In genomic region chr9:54950162-54950561, GRCm38 (mm10) we compare ENCODE assay signal across 12 mouse cellular contexts. TPM values are rescaled to one million over a fixed set of nuclear protein-coding genes. Genes with fewer than 3 reads are reported as not detected.
DNase-seq lines count a peak whose midpoint lies in the region; ATAC-seq and TF ChIP-seq lines count a peak whose summit lies in the region.
"Not testable (repeated sequence)": the region's sequence is repeated elsewhere in the genome, so short reads cannot be mapped to it uniquely, and the experiment has no call there.
"Had no signal": no experiment of that assay in that cellular context is flagged by ENCODE, and none has a peak within 500 bp of the region (broad histone marks: within the 10 kb centered on the region; RNA-seq: fewer than 3 reads in every experiment).

No protein-coding gene starts in this region.

- 49% methylated on average over 8 of the region's 8 CpGs for WGBS in embryonic facial prominence, embryonic 12.5 days
- 49% methylated on average over 8 of the region's 8 CpGs for WGBS in hindbrain, embryonic 14.5 days
- 23% methylated on average over 8 of the region's 8 CpGs for WGBS in liver, postnatal 0 days (ENCODE audit: insufficient replicate concordance)
- 57% methylated on average over 8 of the region's 8 CpGs for WGBS in midbrain, embryonic 16.5 days
- WGBS in stomach, embryonic 16.5 days, result 44% methylated on average over 8 of the region's 8 CpGs

- intact Hi-C loops in gastrocnemius, adult 2 months (cut with DNase I), result loop anchor here (2.0 to 5.0 kb wide), 3 partner anchors 33 to 218 kb away; partner anchors contain the start of genes Hykk, Ireb2 and Wdr61
- intact Hi-C loops in left cerebral cortex, adult 2 months (cut with DNase I), result loop anchor here (2.0 to 5.0 kb wide), 2 partner anchors 33 to 87 kb away; partner anchors contain the start of genes Hykk and Ireb2

- TF ChIP-seq EP300 in liver, postnatal 0 days (IDR thresholded peaks at IDR 0.05; ENCODE audit: low read depth), result not testable (repeated sequence)

- not testable (repeated sequence) for H3K27me3 ChIP-seq in E14TG2a.4 (ENCODE audit: insufficient read depth, low read length); embryonic facial prominence, embryonic 12.5 days; hindbrain, embryonic 14.5 days (ENCODE audit: control insufficient read depth, insufficient read depth, low read length); liver, postnatal 0 days (ENCODE audit: insufficient read depth, low read length); midbrain, embryonic 16.5 days (ENCODE audit: control insufficient read depth, insufficient read depth, low read depth, low read length); stomach, embryonic 16.5 days (ENCODE audit: control insufficient read depth, insufficient read depth, low read length)

- H3K4me3 ChIP-seq in E14TG2a.4 (replicated peaks; ENCODE audit: low read length), result peak overlapping the region; percentile 96
- peak overlapping the region; percentile 86 for H3K4me3 ChIP-seq in embryonic facial prominence, embryonic 12.5 days
- peak overlapping the region; percentile 98 for H3K4me3 ChIP-seq in gastrocnemius, adult 2 months
- peak overlapping the region; percentile 70 for H3K4me3 ChIP-seq in hindbrain, embryonic 14.5 days (replicated peaks; ENCODE audit: low read length)
- peak overlapping the region; percentile 69 for H3K4me3 ChIP-seq in left cerebral cortex, adult 2 months
- peak overlapping the region; percentile 83 for H3K4me3 ChIP-seq in liver, postnatal 0 days (ENCODE audit: low read depth, low read length)
- peak overlapping the region; percentile 99 for H3K4me3 ChIP-seq in midbrain, embryonic 16.5 days (ENCODE audit: low read depth, low read length)
- H3K4me3 ChIP-seq in stomach, embryonic 16.5 days (replicated peaks; ENCODE audit: low read length), result peak overlapping the region; percentile 84

- not testable (repeated sequence) for H3K9ac ChIP-seq in embryonic facial prominence, embryonic 12.5 days; midbrain, embryonic 16.5 days (ENCODE audit: low read depth, low read length)
- peak overlapping the region; percentile 20 for H3K9ac ChIP-seq in hindbrain, embryonic 14.5 days
- 0 out of 2 replicates have a peak overlapping the region, but pooled peaks have one; percentile 5 for H3K9ac ChIP-seq in liver, postnatal 0 days (replicated peaks)
- H3K9ac ChIP-seq in stomach, embryonic 16.5 days (ENCODE audit: low read length), result peak overlapping the region; percentile 69

- H3K4me2 ChIP-seq in embryonic facial prominence, embryonic 12.5 days (replicated peaks), result peak overlapping the region; percentile 60
- H3K4me2 ChIP-seq in hindbrain, embryonic 14.5 days (replicated peaks), result peak overlapping the region; percentile 60
- H3K4me2 ChIP-seq in liver, postnatal 0 days (ENCODE audit: low read depth, low read length), result peak overlapping the region; percentile 78
- peak overlapping the region; percentile 70 for H3K4me2 ChIP-seq in midbrain, embryonic 16.5 days (ENCODE audit: low read length)
- peak overlapping the region; percentile 55 for H3K4me2 ChIP-seq in stomach, embryonic 16.5 days (ENCODE audit: low read depth, low read length)

- H3K9me3 ChIP-seq in E14TG2a.4 (ENCODE audit: low read length); embryonic facial prominence, embryonic 12.5 days; hindbrain, embryonic 14.5 days (ENCODE audit: control insufficient read depth, low read length); liver, postnatal 0 days (ENCODE audit: low read length); midbrain, embryonic 16.5 days (replicated peaks; ENCODE audit: control insufficient read depth, low read length, poor library complexity, severe bottlenecking); stomach, embryonic 16.5 days (replicated peaks; ENCODE audit: control insufficient read depth, low read length): not testable (repeated sequence)

- not testable (repeated sequence) for TF ChIP-seq CTCF in E14TG2a.4 (conservative IDR thresholded peaks at IDR 0.05; ENCODE audit: low read length); gastrocnemius, adult 2 months (IDR thresholded peaks at IDR 0.05); left cerebral cortex, adult 2 months (IDR thresholded peaks at IDR 0.05); liver, postnatal 0 days (IDR thresholded peaks at IDR 0.05; ENCODE audit: low read depth)

- H3K36me3 ChIP-seq in E14TG2a.4 (ENCODE audit: insufficient read depth, low read length), result peaks cover 37% of the 10 kb centered on the region
- peaks cover 24% of the 10 kb centered on the region for H3K36me3 ChIP-seq in embryonic facial prominence, embryonic 12.5 days
- H3K36me3 ChIP-seq in hindbrain, embryonic 14.5 days (replicated peaks; ENCODE audit: control insufficient read depth, insufficient read depth), result peaks cover 28% of the 10 kb centered on the region
- not testable (repeated sequence) for H3K36me3 ChIP-seq in liver, postnatal 0 days (replicated peaks; ENCODE audit: insufficient read depth, low read length); midbrain, embryonic 16.5 days (ENCODE audit: control insufficient read depth, insufficient read depth, low read length); stomach, embryonic 16.5 days (ENCODE audit: control insufficient read depth, insufficient read depth, low read length)

- H3K4me1 ChIP-seq in E14TG2a.4 (replicated peaks; ENCODE audit: low read depth, low read length), result peaks cover 36% of the 10 kb centered on the region
- peaks cover 12% of the 10 kb centered on the region for H3K4me1 ChIP-seq in embryonic facial prominence, embryonic 12.5 days
- H3K4me1 ChIP-seq in hindbrain, embryonic 14.5 days (replicated peaks; ENCODE audit: control insufficient read depth, insufficient read depth, low read length), result peaks cover 14% of the 10 kb centered on the region
- peaks cover 15% of the 10 kb centered on the region for H3K4me1 ChIP-seq in liver, postnatal 0 days (ENCODE audit: insufficient read depth)
- peaks cover 18% of the 10 kb centered on the region for H3K4me1 ChIP-seq in midbrain, embryonic 16.5 days (ENCODE audit: control insufficient read depth, insufficient read depth, low read length)
- not testable (repeated sequence) for H3K4me1 ChIP-seq in stomach, embryonic 16.5 days (ENCODE audit: control insufficient read depth, insufficient read depth, low read length)

- DNase-seq in gastrocnemius, adult 2 months; hindbrain, embryonic 14.5 days (ENCODE audit: low spot score); left cerebral cortex, adult 2 months (ENCODE audit: extremely low spot score in 1 of 2, low spot score in 2 of 2); liver, postnatal 0 days: not testable (repeated sequence)

- H3K27ac ChIP-seq in embryonic facial prominence, embryonic 12.5 days, result peak overlapping the region; percentile 95
- H3K27ac ChIP-seq in gastrocnemius, adult 2 months, result peak overlapping the region; percentile 93
- peak overlapping the region; percentile 93 for H3K27ac ChIP-seq in hindbrain, embryonic 14.5 days
- peak overlapping the region; percentile 94 for H3K27ac ChIP-seq in left cerebral cortex, adult 2 months
- H3K27ac ChIP-seq in liver, postnatal 0 days (ENCODE audit: low read depth), result peak overlapping the region; percentile 50
- H3K27ac ChIP-seq in midbrain, embryonic 16.5 days (ENCODE audit: low read length), result peak overlapping the region; percentile 95
- H3K27ac ChIP-seq in stomach, embryonic 16.5 days (ENCODE audit: low read length), result peak overlapping the region; percentile 56

- not testable (repeated sequence) for ATAC-seq in embryonic facial prominence, embryonic 12.5 days (ENCODE audit: insufficient number of reproducible peaks, insufficient read depth, low FRiP score, low TSS enrichment); hindbrain, embryonic 14.5 days (ENCODE audit: low FRiP score); liver, postnatal 0 days; stomach, embryonic 16.5 days (ENCODE audit: insufficient read depth, low FRiP score)
- peak; percentile 54; the same call in 1 of the 2 replicates for ATAC-seq in midbrain, embryonic 16.5 days

RNA-seq across cellular contexts. Expression of gene Psma4, which starts 0.4 kb away (rescaled TPM):
- polyA plus RNA-seq in embryonic facial prominence, embryonic 12.5 days (2016; fragmentation: Nextera tagmentation; extraction: Ambion mirVana), result 301 and 314 TPM in 2 replicates
- total RNA-seq in gastrocnemius, adult 2 months (2021), result 100 to 1,000 TPM; 131 TPM
- polyA plus RNA-seq in hindbrain, embryonic 14.5 days (2014; fragmentation: Nextera tagmentation; extraction: Ambion mirVana), result 257 and 275 TPM in 2 replicates
- 100 to 1,000 TPM; 109 to 116 TPM for total RNA-seq in left cerebral cortex, adult 2 months (2021)
- 113 and 118 TPM in 2 replicates for polyA plus RNA-seq in liver, postnatal 0 days (2015; fragmentation: Nextera tagmentation; extraction: Ambion mirVana)
- 251 and 256 TPM in 2 replicates for polyA plus RNA-seq in midbrain, embryonic 16.5 days (2015; fragmentation: Nextera tagmentation; extraction: Ambion mirVana)
- polyA plus RNA-seq in stomach, embryonic 16.5 days (2015; fragmentation: Nextera tagmentation; extraction: Ambion mirVana), result 257 and 260 TPM in 2 replicates

RNA-seq across cellular contexts. Expression of gene AY074887, which starts 0.6 kb away (rescaled TPM):
- 1.0 and 1.6 TPM in 2 replicates for polyA plus RNA-seq in embryonic facial prominence, embryonic 12.5 days (2016; fragmentation: Nextera tagmentation; extraction: Ambion mirVana)
- total RNA-seq in gastrocnemius, adult 2 months (2021), result not detected
- polyA plus RNA-seq in hindbrain, embryonic 14.5 days (2014; fragmentation: Nextera tagmentation; extraction: Ambion mirVana), result 0.38 and 0.71 TPM in 2 replicates
- total RNA-seq in left cerebral cortex, adult 2 months (2021), result not detected
- 0.39 and 0.44 TPM in 2 replicates for polyA plus RNA-seq in liver, postnatal 0 days (2015; fragmentation: Nextera tagmentation; extraction: Ambion mirVana)
- polyA plus RNA-seq in midbrain, embryonic 16.5 days (2015; fragmentation: Nextera tagmentation; extraction: Ambion mirVana), result 0.67 and 1.2 TPM in 2 replicates
- polyA plus RNA-seq in stomach, embryonic 16.5 days (2015; fragmentation: Nextera tagmentation; extraction: Ambion mirVana), result 0.31 and 0.79 TPM in 2 replicates
- total RNA-seq: gastrocnemius, postnatal 25 days; left cerebral cortex, postnatal 14 days; megakaryocyte-erythroid progenitor cell, adult 5-6 weeks had no signal

RNA-seq across cellular contexts. Expression of gene Chrna5, which starts 30.5 kb away (rescaled TPM):
- 1.4 and 1.5 TPM in 2 replicates for polyA plus RNA-seq in embryonic facial prominence, embryonic 12.5 days (2016; fragmentation: Nextera tagmentation; extraction: Ambion mirVana)
- total RNA-seq in gastrocnemius, adult 2 months (2021), result not detected
- 4.2 and 6.0 TPM in 2 replicates for polyA plus RNA-seq in hindbrain, embryonic 14.5 days (2014; fragmentation: Nextera tagmentation; extraction: Ambion mirVana)
- total RNA-seq in left cerebral cortex, adult 2 months (2021), result 1 to 10 TPM; 2.2 to 3.8 TPM
- polyA plus RNA-seq in liver, postnatal 0 days (2015; fragmentation: Nextera tagmentation; extraction: Ambion mirVana), result not detected in 2 replicates
- polyA plus RNA-seq in midbrain, embryonic 16.5 days (2015; fragmentation: Nextera tagmentation; extraction: Ambion mirVana), result 1.9 and 2.7 TPM in 2 replicates
- 0.44 TPM in 2 replicates for polyA plus RNA-seq in stomach, embryonic 16.5 days (2015; fragmentation: Nextera tagmentation; extraction: Ambion mirVana)
- total RNA-seq: gastrocnemius, postnatal 25 days; hematopoietic stem cell, adult 5-6 weeks; megakaryocyte-erythroid progenitor cell, adult 5-6 weeks had no signal

RNA-seq across cellular contexts. Expression of gene Hykk, which starts 33.1 kb away (rescaled TPM):
- 7.5 and 8.0 TPM in 2 replicates for polyA plus RNA-seq in embryonic facial prominence, embryonic 12.5 days (2016; fragmentation: Nextera tagmentation; extraction: Ambion mirVana)
- under 1 TPM; 0.64 to 0.86 TPM for total RNA-seq in gastrocnemius, adult 2 months (2021)
- 2.1 and 2.7 TPM in 2 replicates for polyA plus RNA-seq in hindbrain, embryonic 14.5 days (2014; fragmentation: Nextera tagmentation; extraction: Ambion mirVana)
- total RNA-seq in left cerebral cortex, adult 2 months (2021), result 1 to 10 TPM; 2.2 TPM
- 13.7 and 14.0 TPM in 2 replicates for polyA plus RNA-seq in liver, postnatal 0 days (2015; fragmentation: Nextera tagmentation; extraction: Ambion mirVana)
- 1.8 and 2.2 TPM in 2 replicates for polyA plus RNA-seq in midbrain, embryonic 16.5 days (2015; fragmentation: Nextera tagmentation; extraction: Ambion mirVana)
- 3.1 and 3.7 TPM in 2 replicates for polyA plus RNA-seq in stomach, embryonic 16.5 days (2015; fragmentation: Nextera tagmentation; extraction: Ambion mirVana)
- total RNA-seq: megakaryocyte-erythroid progenitor cell, adult 5-6 weeks had no signal
